Mouse (Mus musculus) T-cell, adult 2 months (primary cell): Measurements from ENCODE around the gene Urm1.

Experiments
- DNase-seq: peaks from one replicate; pipeline ENCODE4 v3.0.0; 2022; ENCODE audit warnings: low spot score

Gene Urm1

DNA sequence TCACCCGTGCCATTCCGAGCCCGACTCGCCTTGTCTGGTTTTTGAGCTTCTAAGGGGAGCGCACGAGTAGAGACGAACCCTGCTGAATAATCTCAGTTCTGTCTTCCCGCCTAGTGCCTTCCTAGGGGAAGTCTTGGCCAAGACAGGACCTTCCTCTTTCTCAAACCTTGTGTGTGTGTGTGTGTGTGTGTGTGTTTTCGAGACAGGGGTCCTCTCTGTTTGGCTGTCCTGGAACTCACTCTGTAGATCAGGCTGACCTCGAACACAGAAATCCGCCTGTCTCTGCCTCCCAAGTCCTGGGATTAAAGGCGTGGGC lies 7.8 kb downstream of the Urm1 start:
- no peak for DNase-seq

DNA sequence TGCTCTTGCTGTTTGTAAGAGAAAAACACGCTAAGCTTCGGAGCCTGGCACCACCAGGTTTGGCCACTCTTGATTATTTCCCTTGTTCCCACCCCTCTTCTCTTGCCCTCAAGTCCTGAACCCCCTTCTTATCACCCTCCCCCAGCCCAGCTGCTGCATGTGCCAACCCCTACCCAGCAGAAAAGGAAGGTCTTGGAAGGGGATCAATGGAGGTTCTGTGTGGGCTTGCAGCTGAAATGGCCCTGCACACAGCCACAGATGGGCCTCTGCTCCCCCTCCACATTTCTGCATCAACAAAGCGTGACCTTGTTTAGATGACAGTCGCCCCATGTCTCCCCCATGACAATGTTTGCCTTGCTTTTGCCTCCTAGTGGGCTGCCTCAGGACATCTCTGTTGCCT lies 11.2 kb downstream of the Urm1 start:
- no peak for DNase-seq

DNA sequence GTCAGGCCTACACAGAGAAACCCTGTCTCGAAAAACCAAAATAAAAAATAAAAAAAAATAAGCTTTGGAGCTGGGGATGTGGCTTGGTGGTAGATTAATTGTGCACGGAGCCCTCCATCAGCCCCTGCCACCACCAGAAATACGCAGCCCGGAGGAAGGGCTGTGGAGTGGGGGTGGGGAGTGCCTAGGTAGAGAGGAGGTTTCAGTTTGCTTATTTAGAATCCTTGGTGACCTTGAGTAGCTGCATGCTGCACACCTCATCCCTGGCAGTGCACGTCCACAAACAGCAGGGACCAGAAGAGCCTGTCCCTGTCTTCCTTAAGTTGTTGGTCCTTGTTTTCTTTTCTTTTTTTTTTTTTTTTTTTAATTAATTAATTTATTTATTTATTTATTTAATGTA lies 13.9 kb downstream of the Urm1 start:
- no peak for DNase-seq

DNA sequence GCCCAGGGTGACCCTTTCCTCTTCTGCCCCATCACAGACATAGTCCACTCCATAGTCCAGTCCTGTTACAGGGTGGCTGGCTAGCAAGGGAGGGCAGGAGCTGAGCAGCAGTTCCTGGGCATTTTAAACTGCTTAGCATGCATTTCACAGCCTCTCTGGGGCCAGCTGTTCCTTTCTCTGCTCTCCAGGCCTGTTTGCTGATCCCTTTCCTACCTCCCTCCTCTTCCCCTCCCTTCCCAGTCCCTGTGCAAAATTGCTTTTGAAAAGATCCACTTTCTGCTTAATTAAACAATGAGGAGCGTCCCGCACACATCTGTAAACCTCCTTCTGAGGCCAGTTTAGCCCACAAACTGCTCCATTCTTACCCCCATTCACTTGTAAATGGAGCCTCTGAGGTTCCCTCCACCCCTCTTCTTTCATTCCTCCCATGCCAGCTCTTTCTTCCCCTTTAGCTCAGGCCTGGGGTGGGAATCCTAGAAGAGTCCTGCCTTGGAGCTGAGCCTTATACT lies 15.6 kb downstream of the Urm1 start:
- DNase-seq: no peak

DNA sequence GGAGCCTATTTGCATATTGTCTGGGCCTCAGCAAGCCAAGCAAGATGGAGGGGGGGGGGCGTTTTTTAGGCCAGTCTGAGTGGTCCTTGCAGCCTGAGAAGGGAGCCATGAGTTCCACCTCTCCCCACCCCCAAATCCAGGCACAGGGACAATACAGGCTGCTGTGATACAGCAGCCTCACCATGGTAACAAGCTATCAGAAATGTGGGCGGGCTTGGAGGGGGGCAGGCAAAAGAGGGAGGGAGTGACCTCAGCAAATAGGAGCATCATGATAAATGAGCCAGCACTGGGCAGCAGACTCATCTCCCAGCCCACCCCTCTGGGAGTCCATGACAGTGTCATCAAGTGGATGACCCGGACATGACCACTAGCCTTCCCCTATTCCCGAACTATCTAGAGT lies 19.6 kb downstream of the Urm1 start:
- no peak for DNase-seq

DNA sequence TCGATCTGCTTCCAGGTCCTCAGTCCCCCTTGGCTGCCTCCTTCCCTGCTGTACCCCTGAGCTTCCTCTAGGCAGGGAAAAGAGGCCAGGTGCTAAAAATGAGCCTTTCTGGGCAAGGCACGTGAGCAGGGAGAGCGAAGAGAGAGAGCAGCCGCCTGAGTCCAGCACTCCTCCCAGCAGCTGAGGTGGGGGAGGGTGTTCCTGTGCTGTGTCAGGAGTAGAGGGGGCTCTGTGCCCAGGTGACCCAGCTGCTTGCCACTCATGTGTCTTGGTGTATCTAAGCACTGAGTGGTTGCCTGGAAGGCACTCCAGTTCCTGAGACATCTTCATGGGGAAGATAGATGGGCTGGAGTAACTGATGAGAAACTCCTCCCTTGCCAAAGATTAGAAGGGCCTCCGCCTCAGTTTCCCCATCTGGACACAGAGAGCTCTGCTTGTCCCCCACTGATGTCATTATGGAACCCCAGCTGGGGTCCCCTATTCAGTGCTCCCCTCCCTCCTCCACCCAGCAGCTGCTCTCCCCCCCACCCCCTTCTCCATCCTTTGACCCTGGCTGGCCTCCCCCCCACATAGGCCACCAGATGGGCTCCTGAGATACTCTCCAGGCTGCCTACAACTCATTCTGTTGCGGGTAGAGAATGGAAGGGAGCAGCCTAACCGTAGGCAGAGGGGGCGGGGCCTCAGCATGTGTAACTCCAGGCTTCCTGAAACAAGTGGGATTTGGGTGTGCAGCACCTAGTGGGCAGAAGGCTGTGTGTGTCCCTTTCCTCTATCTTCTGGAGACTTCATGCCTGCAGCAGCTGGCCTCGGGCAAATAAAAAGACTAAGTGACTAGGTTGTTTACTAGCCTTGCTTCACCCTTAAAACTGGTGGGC lies 23.6 kb downstream of the Urm1 start:
- DNase-seq: no peak

DNA sequence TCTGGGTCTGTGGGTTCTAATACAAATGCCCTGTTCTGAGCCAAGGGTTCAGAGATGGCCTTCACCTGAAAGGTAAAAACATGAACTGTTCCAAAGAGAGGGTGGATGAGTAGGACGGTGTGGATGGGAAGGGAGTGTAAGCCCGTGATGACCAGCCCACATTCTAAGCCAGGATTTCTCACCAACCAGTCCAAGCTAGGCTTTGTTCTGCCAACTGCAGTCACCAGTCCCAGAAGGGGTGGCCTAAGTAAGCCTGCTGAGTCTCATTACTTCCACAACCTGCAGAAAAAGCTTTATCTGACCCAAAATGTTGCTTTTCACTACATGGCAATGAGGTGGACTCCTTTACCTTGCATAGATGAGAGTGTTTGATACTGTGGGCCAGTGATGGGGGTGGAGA lies 24.2 kb downstream of the Urm1 start:
- DNase-seq: no peak

DNA sequence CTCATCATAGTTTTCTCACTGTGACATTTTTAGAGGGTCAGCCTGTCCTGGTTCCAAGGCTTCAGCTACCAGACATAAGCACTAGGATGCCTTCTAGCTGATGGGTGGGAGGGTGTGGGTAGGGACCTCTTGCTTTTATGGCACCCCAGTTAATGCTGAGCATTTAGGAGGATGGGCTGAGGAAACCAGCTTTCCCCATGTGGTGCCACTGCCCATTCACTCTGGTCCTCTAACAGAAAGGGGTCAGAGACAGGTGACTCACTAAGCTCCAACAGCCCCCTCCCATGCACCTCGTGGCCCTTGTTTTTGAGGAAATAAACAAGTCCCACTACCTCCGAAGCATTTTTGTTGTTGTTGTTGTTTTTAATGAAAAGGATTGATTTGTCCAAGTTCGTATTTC lies 24.8 kb downstream of the Urm1 start:
- no peak for DNase-seq

DNA sequence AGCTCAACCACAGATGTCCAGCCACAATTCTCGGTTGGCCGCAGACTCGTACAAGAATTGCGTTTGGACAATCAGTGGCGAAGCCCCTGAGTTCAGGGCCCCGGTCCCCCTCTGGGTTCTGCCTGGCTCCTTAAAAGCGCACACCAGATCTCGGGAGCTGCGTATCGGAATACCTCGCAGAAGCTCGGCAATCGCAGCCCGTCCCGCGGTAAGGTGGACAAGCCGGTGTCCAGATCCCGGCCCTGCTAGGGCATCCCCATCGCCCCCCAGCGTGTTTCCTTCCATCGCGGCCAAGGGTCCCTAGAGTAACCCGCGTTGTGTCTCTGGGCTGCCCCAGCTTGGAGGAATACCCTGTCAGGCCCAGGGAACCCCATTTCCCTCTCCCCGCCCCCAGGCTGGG lies 25.8 kb downstream of the Urm1 start:
- DNase-seq: no peak

DNA sequence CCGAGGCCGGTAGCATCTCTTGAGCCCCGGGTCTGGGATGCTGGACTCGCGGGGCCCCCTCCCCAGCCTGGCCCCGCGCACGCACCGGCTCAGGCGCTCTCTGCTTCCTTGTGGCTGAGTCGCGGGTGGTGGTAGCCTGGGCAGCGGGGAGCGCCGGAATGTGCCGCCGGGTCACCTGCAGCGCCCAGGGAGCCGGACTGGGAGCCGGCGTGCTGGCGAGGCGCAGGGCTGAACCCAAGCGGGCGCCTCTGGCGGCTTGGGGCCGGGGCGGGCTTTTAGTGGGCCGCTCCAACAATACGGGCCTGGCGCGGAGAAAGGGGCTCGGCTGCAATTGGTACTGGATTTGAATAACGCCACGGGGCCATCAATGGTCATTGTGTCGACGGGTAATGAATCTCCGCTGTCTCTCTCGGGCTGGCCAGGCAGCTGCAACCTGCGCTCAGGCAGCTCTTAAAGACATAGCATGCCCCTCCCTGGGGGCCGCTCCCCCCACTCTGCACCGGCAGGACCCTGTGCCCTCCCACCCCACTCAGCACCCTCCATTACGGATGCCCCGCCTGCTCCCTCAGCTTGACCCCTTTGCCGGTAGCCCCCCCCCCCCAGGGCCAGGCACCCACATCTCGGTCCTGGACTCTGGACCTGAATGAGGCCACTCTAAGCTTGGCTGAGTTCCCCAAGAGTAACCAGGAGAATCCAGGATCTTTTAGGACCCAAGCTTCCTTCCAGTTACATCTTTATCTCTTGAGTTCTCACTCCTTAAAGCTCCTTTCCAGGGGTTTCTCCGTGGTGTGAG lies 26.4 kb downstream of the Urm1 start:
- DNase-seq: no peak

DNA sequence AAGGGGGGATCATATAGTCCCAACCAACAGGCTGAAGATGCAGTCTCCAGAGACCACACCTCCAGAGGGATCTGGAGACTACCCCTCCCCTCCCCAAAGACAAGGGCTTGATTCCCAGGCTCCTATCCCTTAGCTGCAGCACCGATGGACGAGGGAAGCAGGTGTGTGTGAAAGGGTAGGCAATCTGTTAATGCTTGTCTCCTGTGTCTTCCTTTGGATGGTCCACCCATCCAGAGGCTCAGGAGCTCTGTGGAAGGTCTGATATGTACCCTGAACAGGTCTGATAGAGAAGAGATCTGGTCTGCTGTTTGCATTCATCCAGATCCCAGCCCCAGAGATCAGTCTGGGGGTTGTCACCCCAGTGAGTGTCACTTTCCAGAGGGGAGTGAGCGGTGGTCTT lies 27.0 kb downstream of the Urm1 start:
- no peak for DNase-seq

DNA sequence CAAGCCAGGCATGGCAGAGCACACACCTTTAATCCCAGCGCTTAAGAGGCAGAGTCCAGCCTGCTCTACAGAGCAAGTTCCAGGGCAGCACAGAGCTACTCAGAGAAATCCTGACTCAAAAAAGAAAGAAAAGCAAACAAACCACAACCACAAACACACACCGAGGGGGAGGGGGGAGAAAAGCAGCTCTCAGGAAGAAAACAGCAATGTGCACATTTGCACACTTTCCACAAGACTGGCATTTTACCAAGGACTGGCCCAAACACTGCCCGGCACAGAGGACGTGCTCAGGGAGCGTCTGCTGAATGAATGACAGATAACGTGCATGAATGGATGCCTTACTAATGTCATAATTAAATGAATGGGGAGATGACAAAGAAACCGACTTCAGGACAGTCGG lies 29.2 kb downstream of the Urm1 start:
- DNase-seq: no peak

DNA sequence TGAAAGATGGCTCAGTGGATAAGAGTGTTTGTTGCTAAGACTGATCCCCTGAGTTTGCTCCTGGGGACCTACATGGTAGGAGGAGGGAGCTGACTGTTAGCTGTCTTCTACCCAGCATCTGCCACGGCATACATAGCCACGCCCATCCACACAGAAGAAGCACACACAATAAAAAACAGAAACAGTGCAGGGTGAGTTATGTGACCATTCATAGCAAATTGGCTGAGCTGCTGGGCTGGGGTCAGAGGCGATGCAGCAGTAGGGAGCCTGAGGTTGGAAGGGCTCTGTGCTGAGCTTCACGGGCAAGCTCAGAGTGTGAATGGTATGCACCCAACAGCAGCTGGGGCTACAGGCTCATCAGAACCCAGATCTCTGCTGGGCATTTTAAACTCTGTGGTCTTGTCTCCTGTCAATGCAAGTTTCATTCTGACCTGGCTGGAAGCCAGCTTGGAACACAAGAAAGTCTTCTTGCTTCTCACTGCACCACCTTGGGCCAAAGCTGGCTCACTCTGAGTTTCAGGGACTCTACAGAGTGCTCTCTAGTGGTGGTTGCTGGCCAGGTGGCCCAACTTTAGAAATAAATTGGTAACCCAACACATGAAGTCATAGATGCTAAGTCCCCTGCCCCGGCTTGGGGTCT lies 30.1 kb downstream of the Urm1 start:
- DNase-seq: no peak

DNA sequence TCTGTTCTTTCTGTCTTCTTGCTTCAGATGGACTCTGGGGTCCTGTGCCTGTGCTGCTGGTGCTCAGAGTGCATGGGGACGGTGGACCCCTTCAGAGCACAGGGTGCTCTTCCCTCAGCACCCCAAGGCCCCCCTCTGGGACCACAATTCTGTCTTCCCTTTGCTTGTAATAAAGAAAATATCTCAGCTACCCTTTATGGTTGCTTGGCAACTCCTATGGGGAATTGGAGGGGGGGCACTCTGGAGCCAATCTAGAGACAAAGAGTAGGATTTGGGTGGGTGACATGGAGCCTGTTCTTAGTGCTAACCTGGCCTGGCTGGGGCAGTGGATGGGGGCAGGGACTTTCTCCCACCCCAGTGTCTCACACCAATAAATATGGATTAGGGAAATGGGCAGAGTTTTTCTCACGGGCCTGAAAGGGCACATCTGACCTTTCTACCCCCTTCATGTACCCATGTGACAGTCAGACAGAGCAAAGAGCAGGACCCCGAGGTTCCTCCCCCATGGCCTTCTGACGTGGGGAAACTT lies 33.1 kb downstream of the Urm1 start:
- no peak for DNase-seq

DNA sequence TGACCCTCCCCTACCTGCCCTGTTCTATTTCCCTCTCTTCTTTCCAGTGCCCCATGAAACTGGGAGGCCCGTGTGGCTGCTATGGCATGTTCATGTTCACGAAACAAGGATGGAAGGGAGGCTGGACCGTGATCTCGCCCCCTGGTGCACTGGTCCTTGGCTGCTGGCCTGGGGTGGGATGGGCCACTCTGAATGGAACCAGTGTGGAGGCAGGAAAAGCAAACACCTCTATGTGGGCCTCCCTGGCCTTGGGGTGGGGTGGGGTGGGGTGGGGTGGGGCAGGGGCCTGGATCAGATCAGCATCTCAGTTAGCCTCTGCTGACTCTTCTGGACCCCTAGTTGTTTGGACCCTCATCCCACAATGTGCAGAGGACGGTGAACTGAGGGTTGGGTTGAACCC lies 33.9 kb downstream of the Urm1 start:
- no peak for DNase-seq

DNA sequence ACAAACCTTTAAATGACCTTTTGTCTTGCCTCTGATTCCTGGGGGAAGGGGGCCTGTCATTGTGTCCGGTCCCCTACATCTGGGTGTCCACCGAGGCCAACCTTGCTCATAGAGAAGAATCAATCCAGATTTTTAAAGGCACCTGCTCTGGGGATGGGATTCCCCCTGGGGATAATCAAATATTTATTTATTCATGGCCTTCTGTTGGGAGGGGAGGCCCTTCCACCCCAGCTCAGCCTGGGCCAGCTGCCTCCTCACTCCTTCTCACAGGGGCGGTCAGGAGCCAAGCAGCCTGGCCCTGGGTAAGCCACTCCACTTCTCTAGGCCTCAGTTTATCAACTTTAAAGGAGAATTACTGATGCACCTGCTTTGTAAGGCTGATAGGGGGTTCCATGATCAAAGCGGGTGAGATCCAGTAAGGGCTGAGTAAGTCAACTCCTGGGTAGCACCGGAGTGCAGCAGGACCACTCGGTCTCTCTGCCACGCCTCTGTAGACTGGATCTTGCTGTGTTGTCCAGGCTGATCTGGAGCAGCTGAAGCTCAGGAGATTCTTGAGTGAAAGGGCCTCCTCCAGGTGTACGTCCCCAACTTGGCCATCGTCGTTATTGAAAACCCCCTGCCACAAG lies 35.8 kb downstream of the Urm1 start:
- DNase-seq: no peak

DNA sequence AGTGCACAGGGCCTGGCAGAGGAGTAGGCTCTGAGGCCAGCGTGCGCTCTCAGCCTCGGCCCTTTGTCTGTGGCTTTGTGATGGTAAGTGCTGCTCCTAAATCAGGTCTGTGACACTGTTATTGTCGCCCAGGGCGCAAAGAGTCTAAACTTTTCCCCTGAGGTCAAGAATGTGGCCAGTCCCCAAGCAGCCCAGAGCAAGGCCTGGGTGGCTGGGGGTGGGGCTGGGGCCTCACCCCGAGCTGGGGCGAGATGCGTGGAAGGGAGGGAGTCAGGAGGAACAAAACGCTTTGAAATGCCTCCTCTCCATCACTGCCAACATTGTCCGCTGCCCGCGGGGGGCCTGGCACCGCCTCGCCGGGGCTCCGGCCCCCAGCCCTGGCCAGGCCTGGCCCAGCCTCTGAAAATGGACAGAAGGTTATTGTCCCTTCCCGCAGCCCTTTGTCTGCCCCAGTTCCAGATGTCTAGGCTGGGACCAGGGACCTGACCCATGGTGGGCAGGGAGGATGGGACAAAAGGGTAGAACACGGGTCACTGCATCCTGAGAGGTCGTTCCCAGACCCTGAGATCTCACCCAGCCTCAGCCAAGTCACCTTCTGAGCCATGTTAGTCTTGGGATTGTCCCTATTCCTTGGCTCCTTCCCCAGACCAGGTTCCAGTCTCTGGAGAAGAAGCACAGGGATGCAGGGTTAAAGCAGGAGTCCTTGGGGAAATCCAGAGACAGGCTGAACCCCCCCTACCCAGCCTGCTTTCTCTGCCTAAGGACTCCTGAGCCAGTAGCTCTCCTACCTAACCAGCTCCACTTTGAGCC lies 36.8 kb downstream of the Urm1 start:
- DNase-seq: no peak

DNA sequence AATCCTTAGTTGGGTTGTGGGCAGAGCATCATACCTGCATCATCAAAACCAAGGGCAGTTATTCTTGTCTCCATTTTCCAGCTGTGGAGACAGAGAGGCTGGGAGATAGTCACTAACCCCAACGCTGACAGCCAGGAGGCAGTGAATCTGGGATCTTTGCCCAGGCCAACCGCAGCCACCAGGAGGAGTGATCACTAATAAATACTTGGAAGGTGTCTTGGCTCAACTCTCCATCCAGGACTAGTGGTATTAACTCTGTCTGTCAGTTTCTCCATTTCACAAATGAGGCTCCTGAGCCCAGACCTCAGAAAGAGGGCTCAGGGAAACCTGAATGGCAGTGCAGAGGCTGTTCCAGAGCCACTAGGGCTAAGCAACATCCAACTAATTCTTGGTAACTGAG lies 37.5 kb downstream of the Urm1 start:
- no peak for DNase-seq

DNA sequence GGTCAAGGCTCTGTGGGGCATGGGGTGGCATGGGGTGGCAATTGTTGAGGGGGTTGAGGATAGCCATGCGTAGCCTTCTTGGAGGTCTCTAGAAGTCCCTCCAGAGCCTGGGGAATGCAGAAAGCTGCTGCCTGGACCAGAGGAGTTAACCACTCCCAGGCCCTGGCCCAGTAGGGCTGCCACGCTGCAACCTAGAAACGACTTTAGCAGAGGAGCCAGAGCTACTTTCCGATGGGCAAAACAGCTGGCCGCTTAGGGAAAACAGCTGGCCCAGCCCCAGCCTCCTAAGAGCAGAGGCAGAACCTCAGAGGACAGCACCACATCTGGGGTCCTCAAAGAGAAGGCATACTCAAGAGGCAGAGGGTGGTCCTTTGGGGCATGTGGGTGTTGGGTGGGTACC lies 38.1 kb downstream of the Urm1 start:
- DNase-seq: no peak

DNA sequence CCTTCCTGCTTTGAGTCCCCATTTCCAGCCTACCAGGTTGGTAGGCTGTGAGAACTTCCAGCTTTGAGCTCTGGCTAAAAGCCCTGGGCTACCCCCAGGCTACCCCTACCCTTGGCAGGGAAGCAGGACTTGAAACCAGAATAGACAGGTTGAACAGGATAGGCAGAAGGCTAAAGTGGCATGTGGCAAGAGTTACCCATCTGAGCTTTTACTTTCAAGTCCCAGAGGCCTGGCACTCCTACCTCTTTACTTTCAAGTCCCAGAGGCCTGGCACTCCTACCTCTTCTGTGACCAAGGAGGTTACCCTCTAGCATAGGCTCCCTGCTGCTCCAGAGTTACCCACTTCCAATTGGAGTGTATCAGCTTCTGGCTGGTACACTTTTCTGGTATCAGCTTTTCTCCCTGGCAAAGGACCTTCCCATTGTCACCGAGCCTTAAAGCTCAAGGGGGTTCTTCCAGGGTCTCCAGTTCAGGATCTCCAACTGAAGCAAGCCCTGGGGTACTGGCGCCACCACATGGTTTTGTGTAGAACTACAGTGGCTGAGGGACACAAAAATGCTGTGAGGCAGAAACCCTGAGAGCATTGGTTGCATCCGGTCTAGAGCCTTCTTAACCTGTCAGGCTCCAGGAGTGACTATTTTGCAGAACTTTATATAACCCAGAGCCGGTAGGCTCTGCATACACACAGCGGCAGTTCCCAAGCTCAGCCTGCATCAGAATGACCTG lies 39.0 kb downstream of the Urm1 start:
- peak; percentile 49 for DNase-seq

DNA sequence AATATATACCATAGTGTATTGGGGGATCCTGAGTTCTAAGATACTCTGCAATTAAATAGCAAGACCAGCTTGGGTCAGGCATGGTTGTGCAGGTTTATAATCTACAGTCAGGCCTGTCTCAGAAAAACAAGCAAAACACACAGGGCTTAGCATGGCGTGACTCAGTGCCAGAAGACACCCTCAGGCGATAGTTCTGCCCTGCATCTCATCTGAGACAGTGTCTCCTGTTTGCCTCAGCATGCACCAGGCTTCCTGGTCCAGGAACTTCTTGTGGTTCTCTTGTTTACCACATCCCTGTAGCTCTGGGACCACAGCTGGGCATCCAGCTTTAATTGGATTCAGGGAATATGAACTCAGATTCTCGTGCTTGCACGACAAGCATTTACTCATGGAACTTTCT lies 45.2 kb downstream of the Urm1 start:
- no peak for DNase-seq
